Mouse (Mus musculus) heart, embryonic 13.5 days (tissue): ENCODE measurements at regions not wholly inside any gene's neighbourhood (a gene's known extent, or its start where the extent isn't known, plus 50 kb on each side); places are given as distances from the start of the nearest gene placed in this dataset.

ENCODE experiments used
- ATAC-seq: fragments of 200-750 bp; cut with Nextera tagmentation; 2 replicates; pipeline ENCODE4 v1.8.0; 2017; ENCODE audit warnings: moderate TSS enrichment; ENCODE audit not compliant: insufficient number of reproducible peaks, low FRiP score, low TSS enrichment; ENCODE audit errors: extremely low read depth
- H3K27ac ChIP-seq: fragments of 300-500 bp; sonication (generic); replicated peaks from 2 replicates; pipeline ENCODE4 v1.5.1; 2015; ENCODE audit warnings: moderate library complexity, mild to moderate bottlenecking, inconsistent platforms
- H3K27me3 ChIP-seq: fragments of 300-500 bp; sonication (generic); replicated peaks from 2 replicates; pipeline ENCODE4 v1.6.1; 2015; ENCODE audit warnings: mild to moderate bottlenecking, inconsistent platforms
- H3K36me3 ChIP-seq: fragments of 300-500 bp; sonication (generic); 2 replicates; pipeline ENCODE4 v1.6.1; 2015; ENCODE audit warnings: mild to moderate bottlenecking, inconsistent platforms
- H3K4me1 ChIP-seq: fragments of 300-500 bp; sonication (generic); 2 replicates; pipeline ENCODE4 v1.6.1; 2015; ENCODE audit warnings: inconsistent platforms
- H3K4me2 ChIP-seq: fragments of 300-500 bp; sonication (generic); 2 replicates; pipeline ENCODE4 v1.6.1; 2015; ENCODE audit warnings: inconsistent platforms, mild to moderate bottlenecking, moderate library complexity
- H3K4me3 ChIP-seq: fragments of 300-500 bp; sonication (generic); 2 replicates; pipeline ENCODE4 v1.5.1; 2015; ENCODE audit warnings: moderate library complexity, mild to moderate bottlenecking, inconsistent platforms
- H3K9ac ChIP-seq: fragments of 300-500 bp; sonication (generic); 2 replicates; pipeline ENCODE4 v1.6.1; 2015; ENCODE audit warnings: inconsistent platforms, mild to moderate bottlenecking, moderate library complexity
- H3K9me3 ChIP-seq: fragments of 300-500 bp; sonication (generic); 2 replicates; pipeline ENCODE4 v1.6.1; 2016; ENCODE audit warnings: inconsistent platforms
- WGBS: fragments of 180-500 bp; shearing (Covaris S2); methylation state at CpG from one replicate; pipeline ENCODE4 v1.1.7; 2015; ENCODE audit warnings: mixed read lengths; 5-methylcytosine and 5-hydroxymethylcytosine counted together

- no peak for ATAC-seq
- Histone ChIP-seq H3K27me3 (peaks cover 6% of the 10 kb centered on the region; the same call in 1 of the 2 replicates), H3K4me2 (no peak overlapping the region), H3K4me1 (peaks cover 11% of the 10 kb centered on the region), H3K9me3 (no peaks in the 10 kb centered on the region), H3K9ac (no peak overlapping the region), H3K4me3 (no peak overlapping the region), H3K36me3 (no peaks in the 10 kb centered on the region), H3K27ac (no peak overlapping the region)
- 69% methylated on average over 9 of the region's 9 CpGs for WGBS
Observed at GRCm38 (mm10) chr10:117455595-117456302, 75.9 kb upstream of the Cpsf6 start.

- H3K27me3 ChIP-seq: peaks cover 6% of the 10 kb centered on the region; the same call in 1 of the 2 replicates
Observed at GRCm38 (mm10) chr10:117454711-117455591, 75.1 kb upstream of the Cpsf6 start.

GRCm38 (mm10) chr10:117454171-117454500 lies 74.3 kb upstream of the Cpsf6 start:
- no peak for ATAC-seq
- H3K4me3 ChIP-seq: no peak overlapping the region
- peaks cover 6% of the 10 kb centered on the region; the same call in 1 of the 2 replicates for H3K27me3 ChIP-seq
- no peaks in the 10 kb centered on the region for H3K36me3 ChIP-seq
- no peak overlapping the region for H3K4me2 ChIP-seq
- no peaks in the 10 kb centered on the region for H3K9me3 ChIP-seq
- WGBS: 82% methylated on average over 3 of the region's 3 CpGs
- H3K27ac ChIP-seq: no peak overlapping the region
- H3K4me1 ChIP-seq: peaks cover 11% of the 10 kb centered on the region
- H3K9ac ChIP-seq: no peak overlapping the region

More at GRCm38 (mm10) chr10:117454711-117455591, 75.1 kb upstream of the Cpsf6 start:
- 63% methylated on average over 12 of the region's 12 CpGs for WGBS
- Histone ChIP-seq H3K4me1 (peaks cover 11% of the 10 kb centered on the region), H3K36me3 (no peaks in the 10 kb centered on the region), H3K9me3 (no peaks in the 10 kb centered on the region), H3K9ac (no peak overlapping the region), H3K4me3 (no peak overlapping the region), H3K27ac (no peak overlapping the region), H3K4me2 (no peak overlapping the region)
- no peak for ATAC-seq

GRCm38 (mm10) chr10:117453406-117454170 lies 73.8 kb upstream of the Cpsf6 start:
- H3K4me2 ChIP-seq: no peak overlapping the region

GRCm38 (mm10) chr10:117452190-117452950 lies 72.6 kb upstream of the Cpsf6 start:
- Histone ChIP-seq H3K4me1 (peaks cover 11% of the 10 kb centered on the region), H3K27ac (0 out of 2 replicates have a peak overlapping the region, but pooled peaks have one; percentile 24), H3K4me2 (0 out of 2 replicates have a peak overlapping the region, but pooled peaks have one; percentile 11), H3K36me3 (no peaks in the 10 kb centered on the region), H3K9me3 (no peaks in the 10 kb centered on the region), H3K27me3 (peaks cover 6% of the 10 kb centered on the region; the same call in 1 of the 2 replicates), H3K9ac (no peak overlapping the region), H3K4me3 (no peak overlapping the region)
- 23% methylated on average over 7 of the region's 7 CpGs for WGBS
- ATAC-seq: no peak

More at GRCm38 (mm10) chr10:117453406-117454170, 73.8 kb upstream of the Cpsf6 start:
- Histone ChIP-seq H3K27me3 (peaks cover 6% of the 10 kb centered on the region; the same call in 1 of the 2 replicates), H3K27ac (no peak overlapping the region), H3K4me1 (peaks cover 11% of the 10 kb centered on the region), H3K36me3 (no peaks in the 10 kb centered on the region), H3K4me3 (no peak overlapping the region), H3K9ac (no peak overlapping the region), H3K9me3 (no peaks in the 10 kb centered on the region)
- 82% methylated on average over 7 of the region's 7 CpGs for WGBS
- ATAC-seq: no peak

GRCm38 (mm10) chr10:117451396-117452185 lies 71.8 kb upstream of the Cpsf6 start:
- Histone ChIP-seq H3K4me3 (no peak overlapping the region), H3K9me3 (no peaks in the 10 kb centered on the region), H3K36me3 (no peaks in the 10 kb centered on the region), H3K27me3 (no peaks in the 10 kb centered on the region; the same call in 1 of the 2 replicates), H3K4me1 (peaks cover 11% of the 10 kb centered on the region), H3K9ac (no peak overlapping the region), H3K27ac (0 out of 2 replicates have a peak overlapping the region, but pooled peaks have one; percentile 24), H3K4me2 (no peak overlapping the region)
- WGBS: 83% methylated on average over 9 of the region's 9 CpGs
- ATAC-seq: no peak

- no peak overlapping the region for H3K27ac ChIP-seq
- no peak overlapping the region for H3K4me2 ChIP-seq
- no peak overlapping the region for H3K4me3 ChIP-seq
- H3K9me3 ChIP-seq: no peaks in the 10 kb centered on the region
- no peak for ATAC-seq
- no peaks in the 10 kb centered on the region for H3K36me3 ChIP-seq
- peaks cover 11% of the 10 kb centered on the region for H3K4me1 ChIP-seq
- no peaks in the 10 kb centered on the region; the same call in 1 of the 2 replicates for H3K27me3 ChIP-seq
- no peak overlapping the region for H3K9ac ChIP-seq
- 80% methylated on average over 4 of the region's 4 CpGs for WGBS
Observed at GRCm38 (mm10) chr10:117450631-117451030, 70.8 kb upstream of the Cpsf6 start.

GRCm38 (mm10) chr10:117450240-117450569 lies 70.4 kb upstream of the Cpsf6 start:
- no peak overlapping the region for H3K9ac ChIP-seq
- WGBS: 82% methylated on average over 1 of the region's 1 CpGs

GRCm38 (mm10) chr10:117449416-117450239 lies 69.8 kb upstream of the Cpsf6 start:
- Histone ChIP-seq H3K27me3 (no peaks in the 10 kb centered on the region; the same call in 1 of the 2 replicates), H3K4me1 (peaks cover 11% of the 10 kb centered on the region), H3K9me3 (no peaks in the 10 kb centered on the region), H3K36me3 (no peaks in the 10 kb centered on the region), H3K4me2 (no peak overlapping the region), H3K4me3 (no peak overlapping the region), H3K27ac (no peak overlapping the region), H3K9ac (no peak overlapping the region)
- ATAC-seq: no peak
- WGBS: 75% methylated on average over 3 of the region's 3 CpGs

More at GRCm38 (mm10) chr10:117450240-117450569, 70.4 kb upstream of the Cpsf6 start:
- Histone ChIP-seq H3K27me3 (no peaks in the 10 kb centered on the region; the same call in 1 of the 2 replicates), H3K36me3 (no peaks in the 10 kb centered on the region), H3K4me1 (peaks cover 11% of the 10 kb centered on the region), H3K9me3 (no peaks in the 10 kb centered on the region), H3K27ac (no peak overlapping the region), H3K4me2 (no peak overlapping the region), H3K4me3 (no peak overlapping the region)
- no peak for ATAC-seq
